Mouse (Mus musculus) neural tube, embryonic 11.5 days (tissue): ENCODE measurements around the gene Gabbr2. TPM values are rescaled to one million over a fixed set of nuclear protein-coding genes. Genes with fewer than 3 reads are reported as not detected.

ENCODE experiments used
- ATAC-seq: fragments of 200-750 bp; cut with Nextera tagmentation; 2 replicates; pipeline ENCODE4 v1.8.0; 2017; ENCODE audit warnings: moderate number of reproducible peaks, mild to moderate bottlenecking, moderate TSS enrichment, moderate library complexity; ENCODE audit not compliant: insufficient read depth, low FRiP score, low TSS enrichment
- DNase-seq: peaks from one replicate; pipeline ENCODE4 v3.0.0-alpha.2; 2015; ENCODE audit warnings: low spot score
- H3K27ac ChIP-seq: fragments of 300-500 bp; sonication (generic); 2 replicates; pipeline ENCODE4 v1.5.1; 2014; ENCODE audit warnings: low read depth, mild to moderate bottlenecking, low read length
- H3K27me3 ChIP-seq: fragments of 300-500 bp; sonication (generic); 2 replicates; pipeline ENCODE4 v1.6.1; 2014; ENCODE audit warnings: mild to moderate bottlenecking, low read length, mixed read lengths; ENCODE audit not compliant: control insufficient read depth, insufficient read depth
- H3K36me3 ChIP-seq: fragments of 300-500 bp; sonication (generic); 2 replicates; pipeline ENCODE4 v1.6.1; 2014; ENCODE audit warnings: mild to moderate bottlenecking, low read length, moderate library complexity, mixed read lengths; ENCODE audit not compliant: control insufficient read depth, insufficient read depth
- H3K4me1 ChIP-seq: fragments of 300-500 bp; sonication (generic); 2 replicates; pipeline ENCODE4 v1.6.1; 2014; ENCODE audit warnings: low read length, mixed read lengths; ENCODE audit not compliant: control insufficient read depth, insufficient read depth
- H3K4me2 ChIP-seq: fragments of 300-500 bp; sonication (generic); 2 replicates; pipeline ENCODE4 v1.6.1; 2014; ENCODE audit warnings: low read depth, mild to moderate bottlenecking, moderate library complexity
- H3K4me3 ChIP-seq: fragments of 300-500 bp; sonication (generic); 2 replicates; pipeline ENCODE4 v1.5.1; 2014; ENCODE audit warnings: low read depth, low read length
- H3K9ac ChIP-seq: fragments of 300-500 bp; sonication (generic); 2 replicates; pipeline ENCODE4 v1.6.1; 2014; ENCODE audit warnings: mild to moderate bottlenecking, low read length
- H3K9me3 ChIP-seq: fragments of 300-500 bp; sonication (generic); 2 replicates; pipeline ENCODE4 v1.6.1; 2016; ENCODE audit warnings: low read length; ENCODE audit not compliant: control insufficient read depth
- WGBS: fragments of 180-500 bp; shearing (Covaris S2); extraction: QIAGEN DNeasy Blood & Tissue Kit; methylation state at CpG from one replicate; pipeline ENCODE4 v1.1.7; 2014; 5-methylcytosine and 5-hydroxymethylcytosine counted together
- polyA plus RNA-seq: library from polyadenylated mRNA; unstranded; fragments of >200 nt; fragmentation: Nextera tagmentation; extraction: Ambion mirVana; gene quantifications from 2 replicates; pipeline ENCODE4 v1.2.1, GENCODE M21; 2014

Gabbr2 gene
- polyA plus RNA-seq, 1 experiment from 2014 or later = 0.70 TPM

GRCm38 (mm10) chr4:46894144-46894543, 97.5 kb downstream of the Gabbr2 start:
- no peaks in the 10 kb centered on the region for H3K36me3 ChIP-seq
- no peaks in the 10 kb centered on the region for H3K4me1 ChIP-seq
- no peak for ATAC-seq
- H3K27ac ChIP-seq = no peak overlapping the region
- no peaks in the 10 kb centered on the region for H3K27me3 ChIP-seq
- 78% methylated on average over 9 of the region's 9 CpGs for WGBS
- no peaks in the 10 kb centered on the region for H3K9me3 ChIP-seq
- H3K9ac ChIP-seq = no peak overlapping the region
- DNase-seq = no peak
- no peak overlapping the region for H3K4me2 ChIP-seq
- H3K4me3 ChIP-seq = no peak overlapping the region

DNA sequence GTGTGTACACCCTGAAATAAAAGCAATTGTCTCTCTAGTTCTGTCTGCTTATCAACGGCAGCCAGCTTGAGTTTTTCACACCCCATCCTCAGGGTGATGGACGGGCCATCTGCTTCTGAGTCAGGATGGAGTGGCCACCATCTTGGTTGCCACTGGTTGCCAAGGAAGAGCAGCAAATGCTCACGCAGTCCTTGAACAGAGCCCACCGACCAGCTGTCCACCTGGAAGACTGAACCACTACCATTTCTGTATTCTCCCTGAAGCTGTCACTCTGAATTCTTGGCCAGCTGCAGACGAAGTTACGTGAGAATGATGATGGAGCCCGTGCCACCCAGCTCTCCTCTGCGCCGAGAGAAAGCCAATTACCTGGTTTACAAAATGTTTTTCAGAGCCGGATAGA, 102.5 kb downstream of the Gabbr2 start:
- WGBS = 74% methylated on average over 10 of the region's 10 CpGs

GRCm38 (mm10) chr4:46885627-46886383, 105.9 kb downstream of the Gabbr2 start:
- H3K36me3 ChIP-seq = no peaks in the 10 kb centered on the region
- no peak for ATAC-seq
- no peaks in the 10 kb centered on the region for H3K9me3 ChIP-seq
- no peak for DNase-seq
- 92% methylated on average over 20 of the region's 20 CpGs for WGBS
- no peak overlapping the region for H3K4me2 ChIP-seq
- no peaks in the 10 kb centered on the region; the same call in 1 of the 2 replicates for H3K4me1 ChIP-seq
- no peak overlapping the region for H3K9ac ChIP-seq
- H3K27me3 ChIP-seq = no peaks in the 10 kb centered on the region
- no peak overlapping the region for H3K4me3 ChIP-seq
- no peak overlapping the region for H3K27ac ChIP-seq

More for the DNA sequence above, 102.5 kb downstream of the Gabbr2 start:
- no peak overlapping the region for H3K4me3 ChIP-seq
- H3K36me3 ChIP-seq = no peaks in the 10 kb centered on the region
- no peaks in the 10 kb centered on the region for H3K4me1 ChIP-seq
- no peaks in the 10 kb centered on the region for H3K27me3 ChIP-seq
- ATAC-seq (no peak), DNase-seq (no peak)
- H3K27ac ChIP-seq = no peak overlapping the region
- H3K4me2 ChIP-seq = no peak overlapping the region
- H3K9ac ChIP-seq = no peak overlapping the region
- H3K9me3 ChIP-seq = no peaks in the 10 kb centered on the region

- no peak overlapping the region for H3K9ac ChIP-seq
- no peak overlapping the region for H3K27ac ChIP-seq
- no peaks in the 10 kb centered on the region for H3K27me3 ChIP-seq
- no peak overlapping the region for H3K4me3 ChIP-seq
- no peaks in the 10 kb centered on the region for H3K36me3 ChIP-seq
- H3K4me1 ChIP-seq = no peaks in the 10 kb centered on the region; the same call in 1 of the 2 replicates
- no peak overlapping the region for H3K4me2 ChIP-seq
- no peaks in the 10 kb centered on the region for H3K9me3 ChIP-seq
- DNase-seq (no peak), ATAC-seq (no peak)
- 82% methylated on average over 7 of the region's 7 CpGs for WGBS
Measured at GRCm38 (mm10) chr4:46884132-46884531, 107.5 kb downstream of the Gabbr2 start.

GRCm38 (mm10) chr4:46883546-46883945, 108.1 kb downstream of the Gabbr2 start:
- Histone ChIP-seq H3K4me3 (no peak overlapping the region), H3K9me3 (no peaks in the 10 kb centered on the region), H3K27me3 (no peaks in the 10 kb centered on the region), H3K4me2 (no peak overlapping the region), H3K4me1 (no peaks in the 10 kb centered on the region; the same call in 1 of the 2 replicates), H3K27ac (no peak overlapping the region), H3K9ac (no peak overlapping the region), H3K36me3 (no peaks in the 10 kb centered on the region)
- 84% methylated on average over 9 of the region's 9 CpGs for WGBS
- ATAC-seq (no peak), DNase-seq (no peak)

- H3K4me2 ChIP-seq = no peak overlapping the region
- H3K4me3 ChIP-seq = no peak overlapping the region
- H3K27ac ChIP-seq = no peak overlapping the region
- ATAC-seq = no peak
- 43% methylated on average over 10 of the region's 10 CpGs for WGBS
- no peak overlapping the region for H3K9ac ChIP-seq
- no peaks in the 10 kb centered on the region for H3K9me3 ChIP-seq
- no peaks in the 10 kb centered on the region for H3K27me3 ChIP-seq
- no peaks in the 10 kb centered on the region; the same call in 1 of the 2 replicates for H3K4me1 ChIP-seq
- DNase-seq = no peak
- no peaks in the 10 kb centered on the region for H3K36me3 ChIP-seq
Measured at GRCm38 (mm10) chr4:46883047-46883446, 108.6 kb downstream of the Gabbr2 start.

GRCm38 (mm10) chr4:46881271-46881670, 110.4 kb downstream of the Gabbr2 start:
- H3K4me1 ChIP-seq = no peaks in the 10 kb centered on the region; the same call in 1 of the 2 replicates
- H3K4me2 ChIP-seq = no peak overlapping the region
- ATAC-seq (no peak), DNase-seq (no peak)
- no peaks in the 10 kb centered on the region for H3K36me3 ChIP-seq
- no peak overlapping the region for H3K9ac ChIP-seq
- no peak overlapping the region for H3K4me3 ChIP-seq
- WGBS = 66% methylated on average over 4 of the region's 4 CpGs
- no peaks in the 10 kb centered on the region for H3K9me3 ChIP-seq
- H3K27ac ChIP-seq = no peak overlapping the region
- no peaks in the 10 kb centered on the region for H3K27me3 ChIP-seq

DNA sequence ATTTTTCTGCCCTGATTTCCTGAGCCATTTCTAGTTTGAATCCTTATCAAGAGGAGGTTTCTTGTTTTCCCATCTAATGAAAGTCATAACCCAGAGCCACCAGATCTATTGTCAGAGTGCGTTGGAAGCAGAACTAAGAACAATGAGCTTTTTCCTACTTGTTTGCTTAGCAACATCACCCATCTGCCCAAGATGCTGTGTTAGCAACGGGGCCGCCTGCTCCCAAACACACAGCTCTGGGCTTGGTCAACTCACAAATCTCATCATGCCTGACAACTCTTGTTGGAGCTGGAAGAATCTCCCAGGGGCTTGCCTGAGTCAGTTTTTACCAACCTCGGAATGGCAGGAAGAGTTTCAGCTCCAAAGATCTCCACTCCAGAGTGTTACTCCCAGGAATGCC, 111.7 kb downstream of the Gabbr2 start:
- Histone ChIP-seq H3K4me2 (no peak overlapping the region), H3K9ac (no peak overlapping the region), H3K27me3 (no peaks in the 10 kb centered on the region), H3K27ac (no peak overlapping the region), H3K9me3 (no peaks in the 10 kb centered on the region), H3K4me3 (no peak overlapping the region), H3K36me3 (no peaks in the 10 kb centered on the region), H3K4me1 (no peaks in the 10 kb centered on the region; the same call in 1 of the 2 replicates)
- 44% methylated on average over 4 of the region's 4 CpGs for WGBS
- ATAC-seq = no peak
- DNase-seq = no peak

- WGBS = 95% methylated on average over 4 of the region's 4 CpGs
- H3K9ac ChIP-seq = no peak overlapping the region
- H3K27me3 ChIP-seq = no peaks in the 10 kb centered on the region
- DNase-seq (no peak), ATAC-seq (no peak)
- no peaks in the 10 kb centered on the region for H3K36me3 ChIP-seq
- no peak overlapping the region for H3K4me2 ChIP-seq
- H3K4me3 ChIP-seq = no peak overlapping the region
- no peaks in the 10 kb centered on the region for H3K9me3 ChIP-seq
- H3K27ac ChIP-seq = no peak overlapping the region
- H3K4me1 ChIP-seq = no peaks in the 10 kb centered on the region
Measured at GRCm38 (mm10) chr4:46872750-46873149, 118.9 kb downstream of the Gabbr2 start.
